Mouse (Mus musculus) liver, adult 2 months (tissue): Measurements from ENCODE around the gene Vmn1r117.
"Not testable (repeated sequence)": the region's sequence is repeated elsewhere in the genome, so short reads cannot be mapped to it uniquely, and the experiment has no call there.

Source experiments
- CTCF ChIP-seq: fragments of 200-500 bp; IDR thresholded peaks from 2 replicates; pipeline ENCODE4 v1.5.1; 2011; ENCODE audit warnings: low read depth, low read length, control low read depth
- POLR2A ChIP-seq: fragments of 200-500 bp; IDR thresholded peaks from 2 replicates; pipeline ENCODE4 v1.6.1; 2011; ENCODE audit warnings: low read length, control low read depth; ENCODE audit not compliant: insufficient read depth; ENCODE audit errors: extremely low read depth

DNA sequence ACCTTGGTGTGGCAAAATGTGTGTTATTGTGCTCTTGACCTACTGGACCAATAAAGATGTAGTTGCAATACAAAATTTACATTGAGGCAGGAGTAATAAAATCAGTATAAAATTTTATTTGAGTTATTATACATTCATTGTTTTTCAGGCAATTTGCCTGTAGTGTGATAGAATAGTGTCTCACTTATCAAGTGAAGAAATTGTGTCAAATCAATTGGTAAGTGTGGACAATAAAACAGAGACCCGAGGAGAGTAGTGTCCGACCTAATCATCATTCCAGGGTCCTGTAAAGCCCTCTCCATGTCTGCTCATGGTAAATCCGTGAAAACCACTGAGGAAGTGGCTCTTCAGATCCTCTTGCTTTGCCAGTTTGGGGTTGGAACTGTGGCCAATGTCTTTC lies 12.0 kb downstream of the Vmn1r117 start, which contains the start of gene Vmn1r116:
- not testable (repeated sequence) for TF ChIP-seq CTCF, POLR2A
